Mouse (Mus musculus): ENCODE results near the gene Gm9048.

DNA sequence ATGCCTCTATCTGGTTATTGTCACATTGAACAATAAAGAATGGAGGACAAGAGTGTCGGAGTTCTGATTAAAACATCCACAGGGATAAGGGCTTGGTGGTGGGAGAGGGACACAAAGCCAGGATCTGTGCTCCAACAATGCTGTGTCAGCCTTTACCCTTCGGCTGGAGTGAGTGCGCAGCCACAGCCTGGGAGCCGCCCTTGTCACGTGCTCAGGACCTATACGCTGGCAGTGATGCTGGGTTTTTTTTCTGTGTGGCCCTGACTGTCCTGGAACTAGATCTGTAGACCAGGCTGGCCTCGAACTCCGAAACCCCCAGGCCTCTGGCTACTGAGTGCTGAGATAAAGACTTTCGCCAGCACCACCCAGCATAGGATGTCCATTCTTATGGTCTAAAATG lies 21.0 kb upstream of the Gm9048 start:
- TF ChIP-seq POLR2AphosphoS2 (IDR thresholded peaks at IDR 0.05; ENCODE audit: low read depth, low read length) (no peak), MAX (IDR thresholded peaks at IDR 0.05; ENCODE audit: low read length) (no peak)
